Mouse (Mus musculus) neutrophil, adult 83 days (primary cell): ENCODE results near the gene Ubqln1. TPM values are rescaled to one million over a fixed set of nuclear protein-coding genes. Genes with fewer than 3 reads are reported as not detected.

Experiments
- total RNA-seq, 2 experiments: library from RNA; stranded (reverse); gene quantifications; one replicate each; pipeline ENCODE4 v1.2.4; 2023

Ubqln1 gene
- total RNA-seq = 10 to 100 TPM; 44.0 to 46.6 TPM

DNA sequence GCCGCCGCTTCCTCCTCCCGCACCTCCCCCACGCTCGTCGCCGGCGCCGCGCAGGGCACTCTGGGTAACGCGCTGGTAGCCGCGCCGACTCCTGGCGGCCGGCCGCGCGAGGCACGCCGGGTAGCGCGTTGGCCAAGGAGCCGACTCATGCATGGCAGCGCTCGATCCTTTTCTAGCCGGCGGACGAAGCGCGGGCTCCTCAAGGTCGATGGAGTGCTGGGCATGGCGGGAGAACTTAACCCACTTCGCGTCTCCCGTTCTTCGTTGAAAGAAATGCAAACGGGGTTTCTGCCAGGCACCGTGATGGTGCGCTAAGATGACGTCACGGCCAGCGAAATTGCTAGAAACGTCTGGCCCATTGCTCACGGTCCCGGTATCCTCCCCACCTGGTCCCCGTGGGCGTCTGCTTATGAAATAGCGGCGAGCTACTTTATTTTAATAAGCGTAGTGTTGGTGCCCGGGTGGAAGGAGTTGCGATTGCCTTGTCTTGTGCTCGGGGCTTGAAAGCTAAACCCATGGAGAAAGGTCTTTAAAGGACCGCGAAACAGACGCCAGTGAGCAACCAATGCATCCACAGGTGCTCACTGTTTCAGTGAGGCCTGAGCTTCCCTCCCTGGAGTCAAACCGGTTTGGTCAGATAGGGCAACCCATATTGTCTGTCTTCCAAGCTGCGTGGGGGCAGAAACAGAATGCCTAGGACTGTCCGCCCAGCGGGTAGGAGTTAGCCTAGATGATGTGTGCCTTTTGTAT, at the start of gene Ubqln1:
Ubqln1 (minus strand) TSS at position 62 of the 750 bp plus-strand sequence.

DNA sequence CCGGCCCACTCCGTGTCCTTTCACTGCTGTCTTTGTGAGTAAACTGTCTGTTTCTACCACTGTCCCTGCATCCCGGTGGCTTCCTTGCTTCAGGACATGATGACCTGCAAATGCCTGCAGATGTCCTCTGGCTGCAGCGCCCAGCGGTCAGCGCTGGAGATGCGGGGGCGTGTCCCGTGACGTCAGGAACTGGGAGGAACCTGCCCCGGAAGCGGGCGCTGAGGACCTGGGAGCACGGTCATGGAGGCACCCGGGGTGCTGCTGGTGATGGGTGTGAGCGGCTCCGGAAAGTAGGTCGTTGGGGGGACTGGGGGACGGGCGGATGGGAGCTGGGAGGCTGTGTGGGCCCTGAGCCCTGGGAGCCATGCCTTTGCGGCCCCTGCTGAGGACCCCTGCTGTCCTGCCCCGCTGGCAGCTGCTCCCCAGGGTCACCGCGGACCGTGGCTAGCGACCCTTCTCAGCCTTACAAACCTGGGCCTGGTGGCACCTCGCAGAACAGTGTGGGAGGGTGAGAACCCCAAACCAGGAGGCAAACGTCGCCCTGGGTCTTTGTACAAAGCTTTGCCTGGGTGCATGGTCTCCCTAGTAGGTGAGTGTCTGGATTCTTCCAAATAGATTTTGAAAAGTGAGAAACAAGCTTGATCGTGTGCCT, 57.9 kb downstream of the Ubqln1 start, which contains the start of gene Idnk:
Idnk (plus strand) TSS at position 203 of the 652 bp plus-strand sequence.

DNA sequence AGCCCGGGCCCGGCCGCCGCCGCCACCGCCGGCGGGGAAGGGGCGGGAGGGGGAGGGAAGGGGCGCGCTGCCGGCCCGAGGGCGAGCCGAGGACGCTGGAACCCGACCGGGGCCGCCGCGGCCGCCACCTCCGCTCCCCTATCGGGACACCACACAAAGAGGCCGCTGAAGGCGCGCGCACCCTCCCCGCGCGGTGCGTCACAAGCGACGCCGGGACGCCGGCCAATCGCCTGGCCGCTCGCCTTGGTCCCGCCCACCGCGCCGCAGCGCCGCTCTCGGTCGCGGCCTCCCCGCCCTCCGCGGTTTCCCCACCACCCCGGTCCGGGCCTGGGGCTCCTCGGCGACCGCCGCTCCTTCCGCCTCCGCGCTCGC, 87.1 kb downstream of the Ubqln1 start, which contains the start of gene Hnrnpa0:
Hnrnpa0 (minus strand) TSS at position 161 of the 372 bp plus-strand sequence.

Other genes with a start within 250 kb of the Ubqln1 start
- gene Klhl3, start 102.1 kb downstream of the Ubqln1 start, total RNA-seq = under 1 TPM; 0.18 to 0.26 TPM
- gene Hnrnpa0, start 87.1 kb downstream of the Ubqln1 start, total RNA-seq = 10 to 100 TPM; 72.1 to 78.4 TPM
- gene Idnk, start 58.0 kb downstream of the Ubqln1 start, total RNA-seq = 10 to 100 TPM; 26.7 to 39.7 TPM
- 1 to 10 TPM; 3.9 to 4.2 TPM for gene Gkap1, start 60.0 kb upstream of the Ubqln1 start, total RNA-seq
- gene Kif27, start 143.5 kb upstream of the Ubqln1 start, total RNA-seq = under 1 TPM in 1 of 2 experiments, not detected in 1; 0.09 TPM
- 1 to 10 TPM; 8.9 to 9.1 TPM for gene 2210016F16Rik, start 169.6 kb upstream of the Ubqln1 start, total RNA-seq
- 10 to 100 TPM; 18.3 to 18.5 TPM for gene Rmi1, start 186.6 kb upstream of the Ubqln1 start, total RNA-seq
- 100 to 1,000 TPM; 738 to 744 TPM for gene Hnrnpk, start 187.7 kb upstream of the Ubqln1 start, total RNA-seq